Mouse (Mus musculus) lung, adult 2 months (tissue): Measurements from ENCODE around the gene Epb41.

Experiments
- CTCF ChIP-seq: fragments of 200-500 bp; IDR thresholded peaks from 2 replicates; pipeline ENCODE4 v1.5.1; 2011; ENCODE audit warnings: mild to moderate bottlenecking, low read length, control low read depth; ENCODE audit not compliant: insufficient read depth
- POLR2A ChIP-seq: fragments of 200-500 bp; IDR thresholded peaks from 2 replicates; pipeline ENCODE4 v1.6.1; 2011; ENCODE audit warnings: low read depth, mild to moderate bottlenecking, control low read depth, low read length, borderline replicate concordance; ENCODE audit errors: extremely low read depth

GRCm38 (mm10) chr4:132021883-132022282 lies 53.2 kb downstream of the Epb41 start:
- TF ChIP-seq CTCF (no peak), POLR2A (no peak)
